Mouse (Mus musculus) midbrain, embryonic 13.5 days (tissue): Measurements from ENCODE around the gene Nkiras1. TPM values are rescaled to one million over a fixed set of nuclear protein-coding genes. Genes with fewer than 3 reads are reported as not detected.
"Not testable (repeated sequence)": the region's sequence is repeated elsewhere in the genome, so short reads cannot be mapped to it uniquely, and the experiment has no call there.

Source experiments
- ATAC-seq: fragments of 200-750 bp; cut with Nextera tagmentation; 2 replicates; pipeline ENCODE4 v1.8.0; 2017; ENCODE audit warnings: mild to moderate bottlenecking, moderate TSS enrichment, moderate library complexity
- H3K27ac ChIP-seq: fragments of 300-500 bp; sonication (generic); 2 replicates; pipeline ENCODE4 v1.5.1; 2015; ENCODE audit warnings: inconsistent platforms, mild to moderate bottlenecking, moderate library complexity
- H3K27me3 ChIP-seq: fragments of 300-500 bp; sonication (generic); 2 replicates; pipeline ENCODE4 v1.6.1; 2015; ENCODE audit warnings: mild to moderate bottlenecking, inconsistent platforms
- H3K36me3 ChIP-seq: fragments of 300-500 bp; sonication (generic); 2 replicates; pipeline ENCODE4 v1.6.1; 2015; ENCODE audit warnings: mild to moderate bottlenecking, inconsistent platforms
- H3K4me1 ChIP-seq: fragments of 300-500 bp; sonication (generic); replicated peaks from 2 replicates; pipeline ENCODE4 v1.6.1; 2015; ENCODE audit warnings: inconsistent platforms
- H3K4me2 ChIP-seq: fragments of 300-500 bp; sonication (generic); replicated peaks from 2 replicates; pipeline ENCODE4 v1.6.1; 2015; ENCODE audit warnings: moderate library complexity, mild to moderate bottlenecking, inconsistent platforms
- H3K4me3 ChIP-seq: fragments of 300-500 bp; sonication (generic); replicated peaks from 2 replicates; pipeline ENCODE4 v1.5.1; 2015; ENCODE audit warnings: mild to moderate bottlenecking, inconsistent platforms
- H3K9ac ChIP-seq: fragments of 300-500 bp; sonication (generic); replicated peaks from 2 replicates; pipeline ENCODE4 v1.6.1; 2015; ENCODE audit warnings: mild to moderate bottlenecking, inconsistent platforms
- H3K9me3 ChIP-seq: fragments of 300-500 bp; sonication (generic); 2 replicates; pipeline ENCODE4 v1.6.1; 2016; ENCODE audit warnings: mild to moderate bottlenecking, inconsistent platforms
- WGBS: fragments of 180-500 bp; shearing (Covaris S2); methylation state at CpG from one replicate; pipeline ENCODE4 v1.1.7; 2015; 5-methylcytosine and 5-hydroxymethylcytosine counted together
- polyA plus RNA-seq: library from polyadenylated mRNA; unstranded; fragments of >200 nt; fragmentation: Nextera tagmentation; extraction: Ambion mirVana; gene quantifications from 2 replicates; pipeline ENCODE4 v1.2.1, GENCODE M21; 2015

Nkiras1 gene
- 32.2 and 32.8 TPM in 2 replicates for polyA plus RNA-seq

DNA sequence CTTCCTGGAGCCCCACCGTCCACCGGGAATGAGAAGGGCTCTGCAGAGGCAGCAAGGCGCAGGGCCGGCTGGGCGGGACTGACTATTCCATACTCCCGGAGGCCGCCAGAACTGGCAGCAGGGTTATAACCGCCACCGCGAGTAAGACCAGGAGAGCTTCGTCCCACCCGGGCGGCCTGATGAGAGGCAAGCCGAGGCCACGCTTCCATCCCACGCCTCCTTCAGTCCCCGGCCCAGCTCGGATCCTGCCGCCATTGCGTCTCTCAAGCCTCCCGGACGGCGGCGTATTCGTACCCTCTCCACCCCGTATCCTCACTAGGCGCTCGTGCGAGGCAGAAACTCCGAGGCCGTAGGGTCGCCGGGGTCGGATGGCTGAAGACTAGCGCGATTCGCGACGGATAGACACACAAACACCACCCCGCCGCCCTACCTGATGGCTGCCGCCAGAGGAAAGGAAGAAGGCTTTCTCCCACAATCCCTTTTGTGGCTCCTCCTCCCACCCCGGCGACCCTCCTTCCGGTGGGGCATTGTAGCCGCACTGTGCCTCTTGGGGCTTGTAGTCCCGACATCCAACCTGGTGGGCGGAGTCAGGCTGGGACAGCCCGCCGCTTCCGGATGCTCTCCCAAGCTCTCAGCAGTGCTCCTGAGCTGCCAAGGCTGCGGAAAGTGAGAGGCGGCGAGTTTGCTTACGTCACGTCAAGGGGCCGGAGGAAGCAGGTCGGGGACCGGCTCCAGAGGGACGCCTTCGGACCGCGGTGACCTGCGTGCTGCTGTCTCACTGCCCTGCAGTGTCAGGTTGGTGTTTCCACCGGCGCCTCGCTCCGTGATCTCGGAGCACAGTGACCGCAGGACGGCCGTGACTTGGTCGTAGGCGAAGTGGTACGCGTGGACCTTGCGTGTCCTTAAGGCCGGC is at the start of gene Nkiras1, which contains the start of gene Rpl15:
Gene Nkiras1, plus strand, starts transcription at position 608 of the 913 bp plus-strand sequence.
Gene Rpl15, minus strand, starts transcription at position 863 of the 913 bp plus-strand sequence.
- Histone ChIP-seq H3K9ac (peak within 1 kb of the TSS; percentile 99), H3K4me3 (peak within 1 kb of the TSS; percentile 90), H3K9me3 (no peaks in the 10 kb centered on the region), H3K36me3 (peaks cover 22% of the 10 kb centered on the region), H3K27ac (peak within 1 kb of the TSS; percentile 86), H3K27me3 (no peaks in the 10 kb centered on the region), H3K4me1 (peaks cover 26% of the 10 kb centered on the region), H3K4me2 (peak within 1 kb of the TSS; percentile 80)
- under 1% methylated on average over 73 of the region's 78 CpGs for WGBS
- ATAC-seq = peak; percentile 100

DNA sequence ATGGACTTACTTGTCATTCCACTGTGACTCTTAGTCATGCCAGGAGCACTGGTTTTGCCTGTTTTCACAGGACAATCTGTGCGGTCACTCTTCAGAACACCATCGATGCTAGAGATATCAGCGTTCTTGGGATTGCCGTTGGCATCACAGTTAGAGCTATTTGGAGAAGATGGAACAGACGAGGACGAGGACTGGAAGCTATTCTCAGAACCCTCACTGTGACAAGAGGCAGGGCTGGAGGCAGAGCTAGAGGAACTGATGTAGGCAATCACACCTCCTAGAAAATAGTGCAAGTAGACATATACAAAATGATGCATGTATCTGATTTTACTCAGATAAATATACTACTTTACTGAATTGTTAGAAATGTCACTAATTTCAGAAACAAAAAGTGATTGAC is 49.0 kb upstream of the Nkiras1 start:
- Histone ChIP-seq H3K4me1 (0 out of 2 replicates have a peak, but pooled peaks cover 5% of the 10 kb centered on the region), H3K36me3 (no peaks in the 10 kb centered on the region), H3K9me3 (no peaks in the 10 kb centered on the region), H3K4me3 (no peak overlapping the region), H3K4me2 (no peak overlapping the region), H3K27me3 (no peaks in the 10 kb centered on the region), H3K9ac (no peak overlapping the region), H3K27ac (no peak overlapping the region)
- ATAC-seq = no peak
- WGBS = 94% methylated on average over 6 of the region's 6 CpGs

DNA sequence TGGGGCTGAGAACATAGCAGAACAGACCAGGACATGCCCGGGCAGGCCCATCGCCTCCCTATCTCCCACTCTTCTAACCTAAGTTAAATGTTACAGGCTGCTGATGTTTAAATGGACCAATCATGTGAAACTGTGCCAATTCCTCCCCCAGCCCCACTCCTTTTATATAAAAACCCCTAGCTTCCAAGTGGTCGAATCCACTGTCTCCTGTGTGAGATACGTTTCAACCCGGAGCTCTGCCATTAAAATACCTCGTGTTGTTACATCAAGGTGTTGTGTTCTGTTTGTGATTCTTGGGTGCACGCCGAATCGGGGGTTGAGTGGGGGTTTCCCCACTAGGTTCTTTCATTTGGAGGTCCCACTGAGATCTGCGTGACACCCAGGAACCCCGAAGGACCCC is 45.5 kb upstream of the Nkiras1 start:
- H3K9me3 ChIP-seq, H3K27me3 ChIP-seq, H3K9ac ChIP-seq, H3K36me3 ChIP-seq, H3K4me1 ChIP-seq, H3K27ac ChIP-seq, ATAC-seq, H3K4me2 ChIP-seq, H3K4me3 ChIP-seq: not testable (repeated sequence)
- WGBS = 95% methylated on average over 11 of the region's 11 CpGs

DNA sequence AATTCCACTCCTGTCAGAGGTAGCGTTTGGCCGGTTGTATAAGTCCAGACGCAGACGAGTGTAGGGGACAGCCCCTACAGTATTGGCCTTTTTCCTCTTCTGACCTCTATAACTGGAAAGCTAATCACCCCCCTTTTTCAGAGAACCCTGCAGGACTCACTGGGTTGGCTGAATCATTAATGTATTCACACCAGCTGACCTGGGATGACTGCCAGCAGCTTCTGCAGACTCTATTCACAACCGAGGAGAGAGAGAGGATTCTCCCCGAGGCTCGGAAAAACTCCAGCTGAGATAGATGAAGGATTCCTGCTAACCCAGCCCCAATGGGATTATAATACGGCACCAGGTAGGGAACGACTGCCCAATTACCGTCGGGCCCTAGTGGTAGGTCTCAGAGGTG is 44.8 kb upstream of the Nkiras1 start:
- not testable (repeated sequence) for H3K27me3 ChIP-seq, H3K9ac ChIP-seq, H3K36me3 ChIP-seq, H3K4me1 ChIP-seq, ATAC-seq, H3K27ac ChIP-seq, H3K9me3 ChIP-seq, H3K4me3 ChIP-seq
- 50% methylated on average over 11 of the region's 11 CpGs for WGBS
- H3K4me2 ChIP-seq = peak overlapping the region; percentile 25; the same call in 1 of the 2 replicates

- H3K9me3 ChIP-seq, ATAC-seq, H3K27ac ChIP-seq, H3K4me2 ChIP-seq, H3K9ac ChIP-seq, H3K36me3 ChIP-seq, H3K4me3 ChIP-seq, H3K4me1 ChIP-seq, H3K27me3 ChIP-seq: not testable (repeated sequence)
- 94% methylated on average over 10 of the region's 10 CpGs for WGBS
Observed at GRCm38 (mm10) chr14:18229751-18230150, 41.2 kb upstream of the Nkiras1 start.

GRCm38 (mm10) chr14:18231866-18232265 is 39.1 kb upstream of the Nkiras1 start:
- H3K4me2 ChIP-seq, ATAC-seq, H3K27me3 ChIP-seq, H3K4me1 ChIP-seq, H3K36me3 ChIP-seq, H3K9ac ChIP-seq, H3K9me3 ChIP-seq, H3K27ac ChIP-seq, H3K4me3 ChIP-seq: not testable (repeated sequence)
- 95% methylated on average over 8 of the region's 8 CpGs for WGBS

DNA sequence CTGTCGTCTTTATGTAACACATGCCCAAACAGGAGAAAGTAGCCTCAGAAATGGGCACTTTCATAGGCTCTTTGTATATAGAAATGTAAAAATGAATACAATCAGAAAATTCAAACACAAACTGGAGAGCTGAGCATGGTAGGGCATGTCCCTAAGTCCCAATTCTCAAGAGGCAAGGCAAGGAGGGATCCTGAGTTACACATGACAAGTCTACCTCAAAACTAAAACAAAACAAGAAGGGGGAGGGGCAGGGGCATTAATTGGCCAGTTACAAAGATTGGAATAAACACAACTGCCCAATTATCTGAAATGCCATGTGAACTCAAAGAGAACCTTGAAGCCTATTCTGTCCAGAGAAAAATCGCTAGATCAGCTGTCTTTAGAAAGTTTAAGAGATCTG is 37.9 kb upstream of the Nkiras1 start:
- Histone ChIP-seq H3K9me3 (no peaks in the 10 kb centered on the region), H3K4me2 (no peak overlapping the region), H3K4me1 (no peaks in the 10 kb centered on the region), H3K27ac (no peak overlapping the region), H3K27me3 (no peaks in the 10 kb centered on the region), H3K9ac (no peak overlapping the region), H3K36me3 (no peaks in the 10 kb centered on the region), H3K4me3 (no peak overlapping the region)
- WGBS = 83% methylated on average over 2 of the region's 2 CpGs
- ATAC-seq = no peak

- ATAC-seq = no peak
- no peaks in the 10 kb centered on the region for H3K27me3 ChIP-seq
- H3K9ac ChIP-seq = no peak overlapping the region
- H3K4me1 ChIP-seq = no peaks in the 10 kb centered on the region
- H3K36me3 ChIP-seq = no peaks in the 10 kb centered on the region
- no peak overlapping the region for H3K4me3 ChIP-seq
- H3K27ac ChIP-seq = no peak overlapping the region
- WGBS = 69% methylated on average over 5 of the region's 5 CpGs
- no peak overlapping the region for H3K4me2 ChIP-seq
- no peaks in the 10 kb centered on the region for H3K9me3 ChIP-seq
Observed at GRCm38 (mm10) chr14:18233981-18234960, 36.7 kb upstream of the Nkiras1 start.

- not testable (repeated sequence) for ATAC-seq, H3K27ac ChIP-seq, H3K4me1 ChIP-seq, H3K36me3 ChIP-seq, H3K9me3 ChIP-seq, H3K4me2 ChIP-seq, H3K9ac ChIP-seq, H3K4me3 ChIP-seq, H3K27me3 ChIP-seq
- WGBS = 95% methylated on average over 2 of the region's 2 CpGs
Observed at GRCm38 (mm10) chr14:18236496-18237235, 34.3 kb upstream of the Nkiras1 start.

- 50% methylated on average over 4 of the region's 4 CpGs for WGBS
- H3K4me3 ChIP-seq = peak overlapping the region; percentile 83; the same call in 1 of the 2 replicates
Observed at GRCm38 (mm10) chr14:18237381-18237780, 33.6 kb upstream of the Nkiras1 start.

DNA sequence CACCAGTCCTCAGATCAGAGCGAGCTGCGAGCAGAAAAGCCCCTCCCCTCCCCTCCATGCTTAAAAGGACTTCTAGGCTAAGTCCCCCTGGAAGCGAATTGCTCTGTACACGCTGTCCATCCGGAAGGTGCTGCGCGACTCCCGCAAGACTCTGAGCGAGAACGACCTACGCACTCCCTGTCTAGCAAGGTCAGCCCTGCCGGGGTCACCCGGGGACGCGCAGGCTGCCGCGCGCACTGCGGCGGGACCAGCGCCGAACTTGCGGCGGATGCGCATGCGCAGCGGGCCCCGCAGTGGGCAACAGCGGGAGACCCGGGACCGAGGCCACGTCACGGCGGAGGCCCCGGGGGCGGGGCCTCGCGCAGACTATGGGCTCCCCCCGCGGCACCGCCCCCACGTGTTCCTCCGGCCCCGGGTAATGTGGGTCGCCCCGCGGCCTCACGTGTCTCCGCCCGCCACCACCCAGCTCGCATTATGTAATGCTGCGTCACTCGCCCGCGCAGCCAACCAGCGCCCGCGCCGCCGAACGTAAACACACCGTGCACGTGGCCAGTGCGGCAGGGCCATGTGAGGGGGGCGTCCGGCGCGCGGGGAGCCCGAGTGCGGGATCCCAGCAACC is 32.7 kb upstream of the Nkiras1 start:
- WGBS = under 1% methylated on average over 62 of the region's 71 CpGs
- Histone ChIP-seq H3K27ac (peak overlapping the region; percentile 81), H3K4me3 (peak overlapping the region; percentile 83)

More at GRCm38 (mm10) chr14:18237381-18237780, 33.6 kb upstream of the Nkiras1 start:
- no peak for ATAC-seq
- Histone ChIP-seq H3K27me3 (no peaks in the 10 kb centered on the region), H3K4me2 (peak overlapping the region; percentile 76), H3K27ac (no peak overlapping the region), H3K4me1 (0 out of 2 replicates have a peak, but pooled peaks cover 3% of the 10 kb centered on the region), H3K36me3 (no peaks in the 10 kb centered on the region), H3K9ac (no peak overlapping the region), H3K9me3 (no peaks in the 10 kb centered on the region)

More for the DNA sequence above, 32.7 kb upstream of the Nkiras1 start:
- Histone ChIP-seq H3K9ac (peak overlapping the region; percentile 63), H3K4me2 (peak overlapping the region; percentile 76), H3K4me1 (0 out of 2 replicates have a peak, but pooled peaks cover 3% of the 10 kb centered on the region), H3K9me3 (no peaks in the 10 kb centered on the region), H3K27me3 (no peaks in the 10 kb centered on the region), H3K36me3 (no peaks in the 10 kb centered on the region)
- ATAC-seq = peak; percentile 94
